Mouse (Mus musculus) kidney, postnatal 14 days (tissue): ENCODE data around the gene Erich4.

ENCODE experiments used
- DNase-seq: peaks from one replicate; pipeline ENCODE4 v3.0.0; 2022; ENCODE audit warnings: mixed read lengths

Erich4 gene

DNA sequence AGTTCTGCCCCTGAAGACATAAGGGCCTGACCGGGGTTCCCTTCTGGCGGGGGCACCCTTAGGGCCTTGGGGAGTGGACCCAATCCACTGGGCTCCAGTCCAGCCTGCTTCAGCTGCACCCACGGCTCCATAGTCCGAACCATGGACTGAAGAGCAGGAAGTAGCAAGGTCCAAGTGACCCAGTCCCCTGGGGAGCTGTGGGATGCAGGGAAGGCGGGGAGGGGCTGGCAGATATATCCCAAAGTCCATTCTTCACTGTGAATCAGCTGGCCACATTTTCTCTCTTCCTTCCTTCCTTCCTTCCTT lies at the start of gene Erich4:
Gene Erich4 (minus strand): TSS at position 187 of the 306 bp plus-strand sequence.
- peak; percentile 88 for DNase-seq

DNA sequence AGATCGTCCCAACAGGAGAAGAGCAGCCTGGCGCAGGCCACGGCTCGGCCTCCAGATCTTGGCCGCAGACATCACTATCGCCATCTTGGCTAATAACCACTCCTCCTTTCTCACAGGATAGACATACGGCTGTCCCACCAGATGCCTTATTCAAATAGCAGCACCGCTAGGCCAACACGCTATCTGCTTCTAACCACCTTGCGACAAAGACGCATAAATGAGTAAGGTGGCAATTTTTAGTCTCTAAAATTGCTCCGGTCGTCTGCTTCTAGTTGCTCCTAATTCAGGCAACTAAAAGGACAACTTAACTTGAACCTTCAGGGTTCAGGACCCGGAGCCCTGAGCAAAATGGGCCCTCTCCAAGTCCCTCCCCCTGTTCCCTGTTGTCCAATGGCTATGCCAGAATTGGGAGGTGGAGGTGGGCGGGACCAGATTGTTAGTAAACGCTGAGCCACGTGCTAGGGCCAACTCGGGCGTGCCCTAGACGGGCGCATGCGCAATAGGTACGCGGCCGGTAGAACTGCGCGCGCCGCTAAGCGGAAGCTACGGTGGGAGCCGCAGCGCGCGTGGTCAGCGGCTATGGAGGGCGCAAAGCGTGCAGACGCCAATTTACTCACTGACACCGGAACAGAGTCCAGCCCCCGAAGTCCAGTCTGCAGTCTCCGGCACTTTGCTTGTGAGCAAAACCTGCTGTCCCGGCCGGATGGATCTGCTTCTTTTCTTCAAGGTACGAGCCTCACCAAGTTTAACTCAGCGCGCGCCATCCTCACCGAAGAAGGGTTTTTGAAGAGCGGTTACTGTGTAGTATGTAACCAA lies 43.2 kb upstream of the Erich4 start, which contains the start of the genes Bckdha and Exosc5:
Gene Bckdha (minus strand): TSS at position 325 of the 816 bp plus-strand sequence.
Gene Exosc5 (plus strand): TSS at position 508 of the 816 bp plus-strand sequence.
- DNase-seq = peak; percentile 100

DNA sequence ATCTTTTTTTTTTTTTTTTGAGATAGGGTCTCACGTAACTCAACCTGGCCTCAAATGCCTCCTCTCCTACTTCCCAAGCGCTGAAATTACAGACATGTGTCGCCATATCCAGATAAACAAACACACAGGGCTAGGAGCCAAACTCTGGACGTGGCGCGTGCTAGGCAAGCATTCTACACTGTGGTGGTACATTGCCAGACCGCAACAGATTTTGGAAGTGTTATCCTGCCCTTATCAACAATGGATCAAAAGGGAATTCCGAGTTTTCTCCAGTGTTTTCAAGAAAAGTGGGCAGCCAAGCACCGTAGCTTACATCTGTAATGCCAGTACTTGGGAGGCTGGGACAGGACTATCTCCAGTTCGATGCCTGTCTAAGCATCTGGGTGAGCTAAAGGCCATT lies 42.1 kb upstream of the Erich4 start:
- DNase-seq = no peak

DNA sequence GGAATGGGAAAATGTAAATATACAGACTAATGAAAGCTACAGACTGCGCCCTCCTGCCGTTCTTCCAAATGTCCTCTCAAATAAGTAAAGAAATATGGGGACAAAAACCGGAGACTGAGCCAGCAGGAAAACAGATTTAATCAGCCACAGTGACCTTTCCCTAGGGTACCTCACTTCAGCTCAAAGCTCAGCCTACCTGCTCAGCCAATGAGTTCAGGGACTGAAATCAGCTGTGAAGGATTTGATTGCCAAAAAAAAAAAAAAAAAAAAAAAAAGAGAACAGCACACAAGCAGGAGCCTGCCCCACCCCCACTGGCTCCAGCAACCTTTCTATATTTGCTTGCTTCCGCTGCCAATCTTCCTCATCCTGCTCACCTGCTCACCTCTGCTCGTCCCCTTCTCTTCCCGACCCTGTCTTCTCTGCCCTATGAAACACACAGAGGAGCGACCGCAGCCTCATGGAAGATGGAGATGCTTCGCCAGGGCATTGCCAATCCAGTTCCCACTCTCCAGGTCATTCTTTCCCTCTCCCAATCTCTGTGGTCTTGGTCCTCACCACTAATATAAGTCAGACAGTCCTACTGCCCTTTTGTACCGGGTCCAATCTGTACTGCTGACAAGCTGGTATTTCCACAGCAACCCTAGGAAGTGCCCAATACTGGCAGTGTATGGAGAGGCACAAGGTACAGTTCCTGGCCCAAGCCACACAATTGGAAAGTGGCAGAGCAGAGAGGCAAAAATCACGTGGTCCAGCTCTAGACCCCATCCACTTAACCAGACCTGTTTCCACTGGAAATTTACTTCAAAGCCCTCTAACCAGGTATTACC lies 40.1 kb upstream of the Erich4 start:
- peak; percentile 62 for DNase-seq

DNA sequence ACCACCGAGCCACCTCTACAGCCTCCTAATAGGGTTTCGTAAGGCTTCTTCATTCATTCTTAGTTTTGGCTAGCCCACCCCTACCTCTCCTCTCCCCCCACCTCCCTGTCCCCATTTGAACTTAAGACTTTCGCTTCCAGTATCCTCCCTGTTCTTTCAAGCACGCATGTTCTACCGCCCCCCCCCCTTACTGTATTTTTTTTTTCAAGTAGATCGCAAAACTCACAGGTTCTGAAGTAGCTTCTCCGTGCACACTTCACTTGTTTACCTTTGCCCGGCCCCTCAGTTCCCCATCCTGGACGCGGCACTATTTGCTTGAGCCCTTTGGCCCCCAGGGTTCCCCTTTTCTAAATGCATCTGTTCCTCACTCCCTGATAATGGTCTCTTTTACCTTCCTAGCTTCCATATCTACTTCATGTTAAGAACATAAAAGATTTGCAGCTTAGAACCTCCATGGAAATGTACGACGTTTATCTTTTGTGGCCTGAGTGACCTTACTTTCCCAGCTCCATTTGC lies 36.6 kb upstream of the Erich4 start:
- DNase-seq = no peak

DNA sequence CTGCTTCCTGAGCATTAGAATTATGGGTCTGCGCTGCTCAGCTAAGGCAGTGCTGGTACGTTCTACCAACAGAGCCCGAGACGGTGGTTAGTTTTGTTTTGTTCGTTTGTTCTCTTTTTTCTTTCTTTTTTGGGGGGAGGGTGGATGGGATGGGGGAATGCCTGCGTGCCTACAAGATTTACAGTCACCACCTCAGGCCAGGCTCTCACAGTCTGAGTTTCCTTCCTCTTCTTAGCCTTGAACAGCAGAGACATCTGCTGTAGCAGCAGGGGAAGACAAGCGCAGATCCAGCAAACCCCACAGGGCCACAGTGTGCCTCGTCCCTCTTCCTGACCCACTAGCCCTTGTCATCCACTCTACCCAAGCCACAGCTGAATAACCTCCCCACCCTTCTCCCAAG lies 35.6 kb upstream of the Erich4 start:
- DNase-seq = no peak

DNA sequence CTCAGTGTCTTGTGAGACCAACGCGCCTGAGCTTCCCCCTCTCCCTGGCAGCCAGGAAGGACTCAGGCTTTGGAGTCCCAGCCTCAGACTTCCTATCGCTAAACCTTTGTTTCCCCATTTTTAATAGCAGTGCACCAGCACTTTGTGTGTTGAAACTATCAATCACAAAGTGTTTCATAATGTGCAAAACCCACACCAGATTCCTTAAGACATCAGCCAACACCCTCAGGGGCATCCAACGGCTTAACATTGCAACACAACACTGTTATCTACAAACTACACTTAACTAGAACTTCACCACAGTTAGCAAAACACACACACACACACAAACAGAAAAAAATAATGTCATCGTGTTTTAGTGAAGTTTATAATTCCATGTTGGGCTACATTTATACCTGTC lies 34.1 kb upstream of the Erich4 start:
- DNase-seq = no peak

DNA sequence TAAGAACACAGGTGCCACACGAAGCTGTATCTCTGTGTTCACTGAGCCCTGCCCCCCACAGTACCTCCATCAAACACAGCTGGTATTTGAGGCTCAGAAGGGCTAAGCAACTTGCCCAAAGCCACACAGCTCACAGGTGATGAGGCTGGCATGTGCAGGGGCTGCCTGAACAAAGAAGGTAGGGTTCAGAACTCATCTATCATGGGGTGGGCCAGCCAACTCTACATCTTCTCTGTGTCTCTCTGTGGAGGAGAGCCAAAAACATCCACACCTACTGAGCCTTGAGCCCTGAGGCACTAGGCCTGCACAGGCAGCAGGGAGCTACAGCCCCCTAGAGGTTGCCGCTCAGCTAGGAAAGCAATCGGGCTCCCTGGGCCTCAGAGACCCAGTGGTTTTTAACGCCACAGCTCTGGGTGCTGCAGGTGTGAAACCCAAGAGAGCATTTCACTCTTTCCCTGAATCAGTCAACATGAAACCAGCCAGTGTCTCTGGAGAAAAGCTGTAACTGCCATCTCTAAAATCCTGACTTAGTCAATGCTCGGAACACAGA lies 32.0 kb upstream of the Erich4 start:
- DNase-seq = no peak

DNA sequence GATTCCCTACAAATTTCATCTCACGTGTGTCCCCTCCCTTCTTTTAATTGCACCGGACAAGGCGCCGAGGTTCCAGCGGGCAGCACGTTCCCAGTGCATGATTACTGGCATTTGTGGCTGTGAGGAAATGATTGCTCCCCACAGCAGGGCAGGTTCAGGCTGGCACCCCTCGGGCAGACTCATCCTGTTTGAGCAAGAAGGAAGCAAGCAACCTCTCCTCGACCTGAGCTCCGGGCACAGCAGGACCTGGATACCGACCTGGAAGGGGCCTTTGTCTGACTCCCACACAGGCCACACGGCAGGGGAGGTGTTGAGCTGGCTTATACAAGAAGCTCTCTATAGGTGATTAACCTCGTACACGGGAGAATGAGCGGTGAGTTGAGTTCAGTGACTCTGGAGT lies 29.4 kb upstream of the Erich4 start:
- DNase-seq = no peak

DNA sequence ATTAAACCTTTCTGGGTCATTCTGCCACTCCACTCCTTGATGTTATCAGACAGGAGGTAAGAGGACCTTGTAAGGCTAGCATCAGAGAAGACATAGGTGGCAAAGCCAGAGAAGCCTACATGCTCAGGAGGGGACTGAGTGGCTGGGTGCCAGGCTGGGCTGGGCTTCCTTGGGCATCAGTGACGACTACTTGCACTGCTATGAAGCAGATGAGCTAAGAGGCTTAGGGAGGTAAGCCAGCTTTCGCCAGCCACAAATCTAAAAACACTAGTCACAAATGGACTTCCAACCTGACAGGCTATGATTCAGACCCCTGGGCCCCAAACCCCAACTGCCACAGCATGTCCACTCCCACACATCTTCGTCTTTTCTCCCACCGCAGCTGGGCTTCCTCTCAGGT lies 28.9 kb upstream of the Erich4 start:
- no peak for DNase-seq

DNA sequence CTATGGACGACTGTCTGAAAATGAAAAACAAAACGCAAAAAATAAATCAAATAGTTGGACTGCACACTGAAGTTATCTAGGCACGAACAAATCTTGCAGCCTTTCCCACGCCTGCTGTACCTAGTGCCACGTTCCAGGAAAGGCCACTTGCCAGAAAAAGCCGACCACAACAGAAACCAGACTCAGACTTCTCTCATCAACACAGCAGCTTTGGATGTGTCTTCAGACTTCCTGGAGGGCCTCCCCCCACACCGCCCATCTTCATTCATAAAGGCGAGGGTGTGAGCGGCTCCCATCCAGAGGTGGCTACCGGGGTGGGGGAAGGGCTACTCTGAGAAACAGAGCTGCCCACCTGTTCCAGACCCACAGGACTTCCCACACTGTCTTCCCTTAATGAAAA lies 28.4 kb upstream of the Erich4 start:
- DNase-seq = no peak

DNA sequence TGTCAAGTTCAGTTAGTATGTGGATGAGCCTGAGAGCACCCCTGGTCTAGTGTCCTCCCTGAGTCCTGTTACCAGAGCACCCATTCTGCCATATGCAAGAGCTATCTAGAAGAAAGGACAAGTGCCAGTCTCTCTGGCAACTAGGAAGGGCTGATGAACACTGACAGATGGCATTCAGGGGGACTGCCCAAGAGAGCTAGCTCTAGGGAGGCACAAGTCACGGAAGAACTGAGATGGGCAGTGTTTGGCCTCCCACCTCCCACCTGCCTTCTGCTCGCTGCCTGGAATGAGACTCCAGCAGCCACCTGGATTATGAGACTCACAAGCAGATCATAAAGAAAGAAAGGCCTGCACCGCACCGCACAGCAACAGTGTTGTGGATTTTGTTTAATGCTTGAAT lies 24.1 kb upstream of the Erich4 start:
- DNase-seq = no peak

DNA sequence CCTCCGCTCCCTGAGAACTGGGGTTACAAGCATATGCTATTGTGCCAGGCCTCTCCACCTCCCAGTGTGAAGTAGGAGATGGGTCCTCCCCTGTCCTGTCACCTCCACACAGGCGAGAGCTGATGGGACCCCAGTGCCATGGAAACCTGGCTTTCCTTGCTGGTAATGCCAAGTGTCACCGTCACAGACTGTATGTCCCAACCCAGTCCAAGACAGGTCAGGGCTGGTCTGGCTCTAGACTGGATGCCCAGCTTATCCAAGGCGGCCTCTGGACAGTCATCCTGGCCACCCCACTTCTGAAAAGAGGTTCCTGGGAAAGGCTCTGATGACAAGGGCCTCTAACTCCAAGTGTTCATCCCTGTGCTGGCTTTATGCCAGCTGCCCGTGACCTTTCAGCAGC lies 21.4 kb upstream of the Erich4 start:
- DNase-seq = no peak

DNA sequence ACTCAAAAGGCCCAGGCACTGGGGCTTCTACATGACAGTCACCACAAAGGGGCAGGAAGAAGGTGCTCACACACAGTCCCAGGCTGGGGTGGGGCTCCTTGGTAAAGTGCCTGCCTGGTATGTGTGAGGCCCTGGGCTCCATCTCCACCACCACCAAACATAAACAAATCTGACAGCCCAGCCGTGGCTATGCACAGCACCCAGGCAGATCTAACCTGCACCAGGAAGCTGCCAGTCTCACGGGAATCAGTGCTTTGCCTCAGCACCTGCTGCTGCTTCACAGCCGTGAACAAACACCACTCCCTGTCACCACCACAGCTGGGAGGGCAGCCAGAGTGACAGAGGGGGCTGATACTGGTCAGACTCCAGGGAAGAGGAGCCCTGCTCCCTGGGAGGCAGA lies 20.7 kb upstream of the Erich4 start:
- no peak for DNase-seq

DNA sequence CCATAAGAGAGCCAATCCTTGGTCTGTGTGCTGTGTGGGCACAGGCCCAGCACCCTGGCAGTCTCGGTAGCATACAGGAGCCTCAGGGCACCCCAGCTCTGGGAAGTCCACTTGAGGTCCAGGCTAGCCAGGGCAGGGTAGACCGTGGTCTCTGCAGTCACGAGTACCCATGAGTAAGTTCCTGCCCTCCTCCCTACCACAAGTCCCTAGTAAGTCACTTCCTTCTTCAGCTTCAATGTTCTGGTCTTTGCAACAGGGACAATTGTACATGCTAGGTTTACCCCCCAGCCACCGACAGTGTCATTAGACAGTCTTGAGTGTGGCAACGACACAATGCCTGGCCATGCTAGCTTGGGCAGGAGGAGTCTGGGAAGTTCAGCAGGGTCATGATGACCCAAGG lies 17.0 kb upstream of the Erich4 start:
- no peak for DNase-seq

DNA sequence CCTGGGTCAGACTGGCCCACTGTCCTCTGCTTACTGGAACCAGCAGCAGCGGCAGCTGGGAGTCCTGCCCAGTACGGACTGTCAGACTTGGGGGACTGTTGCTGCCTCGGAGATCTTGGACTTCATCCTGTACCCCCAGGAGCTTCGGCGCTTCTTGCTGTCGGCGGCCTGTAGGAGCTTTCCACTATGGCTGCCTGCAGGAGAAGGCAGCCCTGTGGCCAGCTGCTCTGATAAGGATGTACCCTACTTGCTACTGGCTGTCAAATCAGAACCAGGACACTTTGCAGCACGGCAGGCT lies 12.6 kb upstream of the Erich4 start:
- DNase-seq = peak; percentile 42

DNA sequence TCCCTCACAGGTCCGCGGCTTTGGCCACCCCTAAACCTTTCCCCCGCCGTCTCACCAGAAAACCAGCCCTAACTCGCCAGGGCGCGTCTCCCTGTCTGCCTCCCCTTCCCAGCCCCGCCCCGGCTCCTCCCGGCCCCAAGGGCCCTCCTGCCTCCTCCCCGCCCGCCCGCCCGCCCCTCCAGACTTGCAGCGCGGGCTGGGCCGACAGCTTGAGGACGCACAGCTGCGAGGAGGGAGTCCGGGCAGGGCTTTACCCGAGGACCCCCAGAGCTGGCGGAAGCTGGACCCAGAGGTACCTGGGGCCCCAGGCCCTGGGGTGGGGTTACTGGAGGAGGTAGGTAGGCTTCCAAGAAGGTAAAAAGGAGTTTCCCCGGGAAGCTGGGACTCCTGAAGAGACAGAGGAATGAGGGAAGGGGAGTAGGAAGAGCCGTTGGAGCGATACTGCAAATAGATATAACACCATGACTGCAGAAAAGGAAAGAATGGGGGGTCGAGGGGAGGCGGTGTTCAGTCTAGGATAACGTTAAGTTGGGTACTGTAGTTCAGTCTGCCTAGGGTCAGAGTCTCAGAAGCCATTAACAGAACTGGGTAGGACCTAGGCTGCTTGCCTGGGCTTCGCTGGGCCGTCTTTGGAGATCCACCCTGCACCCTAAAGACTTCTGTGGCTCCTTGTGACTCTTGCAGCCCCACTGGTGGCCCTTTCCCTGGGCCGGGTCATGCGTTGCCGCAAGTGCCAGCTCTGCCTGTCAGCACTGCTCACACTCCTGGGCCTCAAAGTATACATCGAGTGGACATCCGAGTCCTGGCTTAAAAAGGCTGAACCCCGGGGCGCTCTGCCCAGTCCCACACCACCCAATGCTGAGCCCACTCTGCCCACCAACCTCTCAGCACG lies 12.0 kb upstream of the Erich4 start:
- peak; percentile 87 for DNase-seq

DNA sequence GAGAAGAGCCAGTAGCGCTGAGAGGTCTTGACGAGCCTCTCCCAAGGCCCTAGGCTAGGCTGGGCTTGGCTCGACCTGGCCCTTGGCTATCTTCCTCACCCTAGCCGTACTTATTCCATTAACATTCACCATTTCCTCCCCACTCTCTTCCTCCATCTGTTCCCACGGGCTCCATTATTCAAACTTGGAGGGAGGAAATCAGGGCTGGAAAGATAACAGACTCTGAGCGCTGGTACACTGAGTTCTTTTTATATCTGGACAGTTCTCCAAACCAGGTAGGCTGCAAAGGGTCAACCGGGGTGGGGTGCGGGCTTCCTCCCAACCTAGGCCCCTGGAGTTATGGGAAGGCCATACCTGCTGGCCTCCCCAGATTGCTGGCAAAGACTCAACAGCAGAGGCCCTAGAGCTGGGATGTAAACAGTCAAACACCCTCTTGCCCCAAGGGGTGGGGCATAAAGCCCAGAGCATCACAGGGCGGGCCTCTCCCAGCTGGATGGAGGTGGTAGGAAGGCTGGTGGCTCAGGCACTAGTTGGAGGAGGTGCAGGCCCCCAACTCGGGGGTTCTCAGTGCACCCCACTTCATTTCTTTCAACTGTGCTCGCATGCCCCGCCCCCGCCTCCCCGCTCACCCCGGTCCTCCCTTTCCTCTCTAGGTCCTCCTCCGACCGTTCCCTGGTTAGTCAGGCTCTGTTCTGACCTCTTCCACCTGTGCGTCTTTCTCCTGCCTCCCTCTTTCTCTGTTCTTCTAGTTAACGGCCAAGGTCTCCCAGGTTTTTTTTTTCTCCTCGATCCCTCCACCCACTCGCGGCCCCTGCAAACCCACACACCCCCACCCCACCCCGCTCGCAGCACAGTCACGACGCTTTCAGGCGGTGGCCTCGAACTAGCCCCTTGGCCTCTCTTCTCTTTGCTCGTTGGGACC lies 11.1 kb upstream of the Erich4 start, which contains the start of gene B3gnt8:
Gene B3gnt8 (plus strand): TSS at position 146 of the 922 bp plus-strand sequence.
- DNase-seq = peak; percentile 64

DNA sequence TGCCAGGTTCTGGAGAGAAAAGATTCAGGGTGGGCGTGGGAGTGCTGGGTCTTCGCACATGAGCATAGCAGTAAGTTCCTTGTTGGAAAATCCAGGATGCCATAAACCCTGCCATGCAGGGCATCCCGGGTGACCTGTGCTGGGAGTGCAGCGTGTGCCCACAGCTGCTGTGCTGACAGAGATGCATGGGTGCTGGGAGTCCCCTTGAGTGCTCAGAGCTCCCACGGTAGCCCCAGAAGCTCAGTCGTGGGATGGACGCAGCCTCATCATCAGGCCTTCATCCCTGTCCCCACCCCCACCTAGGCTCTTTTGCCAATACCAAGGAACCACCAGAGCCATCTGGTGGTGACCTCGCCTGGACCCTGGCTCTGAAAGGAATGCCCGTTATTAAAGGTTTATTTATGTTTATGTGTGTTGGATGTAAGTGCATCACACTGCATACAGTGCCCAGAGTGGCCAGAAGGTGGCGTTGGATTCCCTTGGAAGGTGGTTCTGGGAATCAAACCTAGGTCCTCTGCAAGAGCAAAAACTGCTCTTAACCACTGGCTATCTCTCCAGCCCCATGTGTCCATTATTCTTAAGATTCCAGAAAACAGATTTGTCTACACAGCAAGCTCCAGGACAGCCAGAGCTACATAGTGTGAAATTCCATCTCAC lies 10.0 kb upstream of the Erich4 start:
- no peak for DNase-seq

DNA sequence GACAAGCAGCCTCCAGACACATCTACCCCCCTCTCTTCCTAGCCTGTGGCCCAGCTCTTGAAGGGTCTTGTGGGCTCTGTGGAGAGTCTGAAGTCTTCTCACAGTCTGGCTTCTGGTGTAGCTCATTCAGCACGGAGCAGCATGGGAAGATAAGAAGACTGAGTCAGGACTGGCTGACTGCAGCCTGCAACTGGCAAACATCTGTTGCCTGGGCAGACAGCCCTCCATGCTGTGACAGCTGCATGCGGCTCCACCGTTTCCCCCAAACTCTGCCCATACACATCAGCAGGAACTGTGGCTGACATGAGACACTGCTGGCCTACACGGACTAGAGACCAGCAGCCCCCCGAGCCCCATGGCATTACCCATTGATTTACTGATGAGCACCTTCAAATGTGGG lies 9.2 kb upstream of the Erich4 start:
- DNase-seq = no peak

DNA sequence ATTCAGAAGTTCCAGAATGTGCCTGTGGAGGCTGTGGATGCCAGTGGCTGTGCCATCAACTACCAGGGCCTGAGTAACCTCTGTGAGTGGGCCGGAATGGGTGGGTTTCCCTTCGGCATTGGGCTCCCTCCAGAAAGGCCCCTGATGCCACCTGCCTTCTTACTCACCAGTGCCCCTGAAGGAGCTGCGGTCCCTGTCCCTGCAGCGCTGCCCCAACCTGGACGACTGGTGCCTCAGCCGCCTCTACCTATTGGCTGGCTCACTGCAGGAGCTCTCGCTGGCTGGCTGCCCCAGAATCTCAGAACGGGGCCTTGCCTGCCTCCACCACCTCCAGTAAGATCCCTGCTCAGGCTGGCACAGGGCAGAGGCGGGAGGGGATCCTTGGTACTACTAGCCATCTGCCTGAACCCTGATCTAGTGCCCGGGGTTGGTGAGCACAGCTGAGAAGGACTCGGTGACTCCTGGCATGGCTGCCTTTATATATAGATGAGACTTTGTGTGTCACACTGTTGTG lies 8.2 kb upstream of the Erich4 start:
- no peak for DNase-seq
